Mouse (Mus musculus) 416B (cell line): ENCODE data around the gene Vmn1r221.
"Not testable (repeated sequence)": the region's sequence is repeated elsewhere in the genome, so short reads cannot be mapped to it uniquely, and the experiment has no call there.

ENCODE experiments used
- DNase-seq: peaks from one replicate; pipeline ENCODE4 v3.0.0; 2011; ENCODE audit warnings: low read depth

Vmn1r221 gene

DNA sequence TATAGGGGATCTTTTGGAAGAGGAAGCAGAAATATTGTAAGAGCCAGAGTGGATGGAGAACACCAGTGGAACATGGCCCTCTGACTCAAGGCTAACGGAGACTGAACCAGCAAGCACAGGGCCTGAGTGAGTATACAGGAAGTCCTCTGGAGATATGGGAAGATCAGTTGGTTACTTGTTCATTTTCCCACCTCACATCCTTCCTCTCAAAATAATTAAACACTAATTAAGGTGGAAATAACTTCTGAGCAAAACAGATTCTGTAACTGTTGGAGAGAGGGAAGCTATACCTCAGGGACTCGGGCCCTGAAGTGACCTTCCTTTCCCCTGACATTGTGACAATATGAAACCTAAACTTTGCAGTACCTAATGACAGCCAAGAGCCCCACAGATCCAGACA lies at the start of gene Vmn1r221:
Gene Vmn1r221, plus strand, starts transcription at position 301 of the 400 bp plus-strand sequence.
- not testable (repeated sequence) for DNase-seq

DNA sequence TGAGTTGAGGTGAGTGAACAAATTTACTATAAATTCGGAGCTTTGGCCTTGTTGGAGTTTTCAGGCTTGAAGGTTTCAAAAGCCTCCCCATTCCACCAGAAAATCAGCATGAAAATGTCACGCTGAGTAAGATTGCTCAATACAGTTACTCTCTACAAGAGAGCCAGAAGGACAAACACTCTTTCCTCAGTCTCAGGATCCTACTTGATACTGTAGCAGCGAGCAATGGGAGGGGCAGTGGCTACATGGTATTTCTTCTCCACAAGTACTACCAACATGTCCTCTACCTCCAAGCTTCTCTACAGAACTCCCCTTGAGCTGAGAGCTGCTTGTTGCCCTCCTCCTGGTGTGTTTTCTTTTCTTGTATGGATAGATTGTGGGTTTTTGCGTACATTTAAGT lies 47.5 kb upstream of the Vmn1r221 start:
- DNase-seq, result not testable (repeated sequence)

- DNase-seq, result no peak
Measured at GRCm38 (mm10) chr13:23187875-23188274, 26.1 kb upstream of the Vmn1r221 start, which contains the start of gene Vmn1r220. Gene Vmn1r220, minus strand, starts transcription at chr13:23187975.

DNA sequence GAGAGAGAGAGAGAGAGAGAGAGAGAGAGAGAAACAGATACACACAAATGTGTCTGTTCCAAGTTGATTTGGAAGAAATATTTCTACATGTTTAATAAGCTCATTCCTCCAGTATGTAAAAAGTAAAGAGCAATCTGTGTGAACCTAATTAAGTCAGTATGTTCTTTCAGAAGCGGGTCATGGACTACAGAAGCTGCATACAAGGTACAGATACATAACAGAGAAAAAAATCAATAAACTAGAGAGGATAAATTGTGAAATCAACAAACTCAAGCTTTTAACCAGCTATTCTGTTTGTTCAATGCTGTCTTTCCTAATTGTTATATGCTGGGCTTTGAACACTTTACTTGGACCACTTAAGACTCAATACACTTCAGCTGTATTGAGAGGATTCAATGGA lies 10.0 kb upstream of the Vmn1r221 start:
- DNase-seq, result not testable (repeated sequence)

DNA sequence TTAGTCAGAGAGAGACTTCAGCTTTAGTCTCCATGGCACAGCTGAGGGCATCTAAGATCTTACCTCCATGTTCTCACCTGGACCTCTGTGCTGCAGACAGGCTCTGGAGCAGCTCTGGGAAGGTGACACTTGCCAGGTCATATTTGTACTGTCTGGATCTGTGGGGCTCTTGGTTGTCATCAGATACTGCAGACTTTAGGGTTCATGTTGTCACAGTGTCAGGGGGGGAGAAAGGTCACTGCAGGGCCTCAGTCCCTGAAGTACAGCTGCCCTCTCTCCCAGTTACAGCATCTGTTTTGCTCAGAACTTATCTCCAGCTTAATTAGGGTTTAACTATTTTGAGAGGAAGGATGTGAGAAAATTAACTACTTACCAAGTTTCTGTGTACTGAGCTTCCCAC lies 21.9 kb downstream of the Vmn1r221 start, which contains the start of gene Vmn1r222:
Gene Vmn1r222, minus strand, starts transcription at position 101 of the 400 bp plus-strand sequence.
- not testable (repeated sequence) for DNase-seq

DNA sequence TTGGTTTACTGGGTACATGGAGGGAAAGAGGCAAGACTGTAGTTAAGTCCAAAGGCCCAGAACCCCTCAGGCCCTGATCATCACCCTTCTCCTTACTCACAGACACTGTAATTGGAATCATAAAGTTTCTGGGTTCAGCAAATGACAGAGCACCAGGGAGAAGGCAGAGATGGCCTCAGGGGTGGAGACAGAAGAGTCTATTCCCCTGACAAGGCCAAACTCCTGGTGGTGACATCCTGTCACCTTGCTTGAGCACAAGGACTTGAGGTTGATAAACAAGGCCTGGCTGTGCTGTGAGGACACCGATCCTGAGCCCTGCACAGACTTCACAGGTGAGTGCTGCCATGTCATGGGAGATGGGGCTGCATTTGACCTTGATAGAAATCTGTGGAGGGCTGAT lies 32.9 kb downstream of the Vmn1r221 start, which contains the start of gene Vmn1r223:
Gene Vmn1r223, plus strand, starts transcription at position 301 of the 400 bp plus-strand sequence.
- DNase-seq, result not testable (repeated sequence)

DNA sequence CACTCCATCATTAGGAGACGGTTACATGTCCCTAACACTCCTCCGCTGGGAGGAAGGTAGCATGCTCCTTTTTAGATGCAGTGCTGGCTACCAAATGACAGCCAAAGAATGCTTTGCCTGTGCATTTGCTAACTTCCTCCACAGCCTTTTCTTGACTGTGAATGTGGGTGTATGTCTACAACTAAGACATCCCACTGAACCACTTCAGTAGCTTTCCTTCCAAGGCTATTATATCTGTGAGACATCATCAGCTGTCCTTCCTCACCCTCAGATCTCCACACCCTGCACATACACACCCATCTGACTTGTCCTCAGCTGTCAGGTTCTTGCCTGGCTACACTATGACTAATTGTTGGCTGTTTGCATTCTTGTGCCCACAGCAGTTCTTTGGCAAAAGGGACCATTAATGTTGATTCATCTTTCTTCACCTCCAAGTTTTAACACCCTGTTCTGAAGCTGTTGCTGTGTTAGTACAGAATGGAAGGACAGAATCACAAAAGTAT lies 44.7 kb downstream of the Vmn1r221 start:
- no peak for DNase-seq

DNA sequence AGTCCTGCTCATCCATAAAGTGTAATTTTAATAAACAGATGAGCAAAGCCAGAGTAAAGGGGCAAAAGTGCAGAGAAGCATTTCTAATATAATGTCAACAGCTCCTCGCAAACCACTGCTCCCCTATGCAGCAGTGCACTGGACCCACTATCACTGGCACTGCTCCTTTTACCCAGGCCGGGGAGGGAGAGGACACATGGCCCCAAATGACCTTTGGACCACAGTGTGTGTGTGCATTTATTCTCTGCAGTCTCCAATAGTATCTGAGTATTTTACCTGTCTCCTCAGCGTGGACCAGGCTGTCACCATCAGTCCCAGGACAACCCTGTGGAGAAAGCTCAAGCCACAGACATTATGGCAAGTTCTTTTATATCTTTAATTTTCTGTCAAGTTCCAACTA lies 54.7 kb downstream of the Vmn1r221 start:
- DNase-seq, result not testable (repeated sequence)

DNA sequence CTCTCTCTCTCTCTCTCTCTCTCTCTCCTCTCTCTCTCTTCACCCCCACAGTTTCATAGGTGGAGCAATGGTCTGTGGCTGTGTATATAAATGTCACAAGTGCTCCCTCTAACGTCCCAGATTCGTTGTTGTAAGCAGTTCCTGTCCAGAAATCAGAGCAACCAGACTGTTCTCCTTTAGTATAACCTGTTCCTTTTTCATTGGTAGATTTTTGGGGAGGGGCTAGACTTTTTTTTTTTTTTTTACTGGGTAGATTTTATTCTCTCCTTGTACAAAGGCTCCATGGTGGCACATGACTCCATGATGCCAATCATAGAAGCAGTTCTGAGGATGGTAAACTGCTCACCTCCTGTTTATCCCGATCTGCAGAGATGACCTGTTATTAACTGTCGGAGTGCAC lies 55.2 kb downstream of the Vmn1r221 start:
- DNase-seq, result not testable (repeated sequence)

- no peak for DNase-seq
Measured at GRCm38 (mm10) chr13:23269681-23270080, 55.8 kb downstream of the Vmn1r221 start.

- DNase-seq, result no peak
Measured at GRCm38 (mm10) chr13:23270321-23271101, 56.6 kb downstream of the Vmn1r221 start.
